Mouse (Mus musculus) layer of hippocampus, adult 2 months (tissue): Measurements from ENCODE around the gene Ubald2. TPM values are rescaled to one million over a fixed set of nuclear protein-coding genes. Genes with fewer than 3 reads are reported as not detected.

ENCODE experiments used
- DNase-seq, 2 experiments: peaks; one replicate each; pipeline ENCODE4 v3.0.0; 2022; ENCODE audit warnings: low spot score in 2 of 2
- H3K27ac ChIP-seq: fragments of 200-600 bp; 2 replicates; pipeline ENCODE4 v1.8.1; 2022
- H3K4me3 ChIP-seq: fragments of 200-600 bp; 2 replicates; pipeline ENCODE4 v1.8.1; 2022; ENCODE audit warnings: mild to moderate bottlenecking
- CTCF ChIP-seq: fragments of 200-600 bp; conservative IDR thresholded peaks from 2 replicates; pipeline ENCODE4 v1.8.1; 2022; ENCODE audit warnings: antibody characterized with exemption, mild to moderate bottlenecking, moderate library complexity
- long read RNA-seq, 2 experiments: library from polyadenylated mRNA; stranded (forward); transcript quantifications; one replicate each; pipeline ENCODE4 v2.0.0; 2021; ENCODE audit warnings: borderline mapping rate in 2 of 2
- total RNA-seq, 2 experiments: library from RNA; stranded (reverse); gene quantifications; 2 replicates each; pipeline ENCODE4 v1.2.3; 2021

The Ubald2 gene
- 10 to 100 TPM; 32.5 to 41.9 TPM for total RNA-seq
- long read RNA-seq, experiment 1, transcript Ubald2-201 (3 exons, 1,482 nt) = major isoform, 13 of 17 reads
- long read RNA-seq, experiment 1, partial matches to known transcripts = 0 of 17 reads
- long read RNA-seq, experiment 1, other reads (novel, unspliced or antisense) = 4 of 17 reads
- long read RNA-seq, experiment 2, transcript Ubald2-201 (3 exons, 1,482 nt) = major isoform, 11 of 19 reads
- long read RNA-seq, experiment 2, partial matches to known transcripts = 7 of 19 reads
- long read RNA-seq, experiment 2, other reads (novel, unspliced or antisense) = 0 of 19 reads

DNA sequence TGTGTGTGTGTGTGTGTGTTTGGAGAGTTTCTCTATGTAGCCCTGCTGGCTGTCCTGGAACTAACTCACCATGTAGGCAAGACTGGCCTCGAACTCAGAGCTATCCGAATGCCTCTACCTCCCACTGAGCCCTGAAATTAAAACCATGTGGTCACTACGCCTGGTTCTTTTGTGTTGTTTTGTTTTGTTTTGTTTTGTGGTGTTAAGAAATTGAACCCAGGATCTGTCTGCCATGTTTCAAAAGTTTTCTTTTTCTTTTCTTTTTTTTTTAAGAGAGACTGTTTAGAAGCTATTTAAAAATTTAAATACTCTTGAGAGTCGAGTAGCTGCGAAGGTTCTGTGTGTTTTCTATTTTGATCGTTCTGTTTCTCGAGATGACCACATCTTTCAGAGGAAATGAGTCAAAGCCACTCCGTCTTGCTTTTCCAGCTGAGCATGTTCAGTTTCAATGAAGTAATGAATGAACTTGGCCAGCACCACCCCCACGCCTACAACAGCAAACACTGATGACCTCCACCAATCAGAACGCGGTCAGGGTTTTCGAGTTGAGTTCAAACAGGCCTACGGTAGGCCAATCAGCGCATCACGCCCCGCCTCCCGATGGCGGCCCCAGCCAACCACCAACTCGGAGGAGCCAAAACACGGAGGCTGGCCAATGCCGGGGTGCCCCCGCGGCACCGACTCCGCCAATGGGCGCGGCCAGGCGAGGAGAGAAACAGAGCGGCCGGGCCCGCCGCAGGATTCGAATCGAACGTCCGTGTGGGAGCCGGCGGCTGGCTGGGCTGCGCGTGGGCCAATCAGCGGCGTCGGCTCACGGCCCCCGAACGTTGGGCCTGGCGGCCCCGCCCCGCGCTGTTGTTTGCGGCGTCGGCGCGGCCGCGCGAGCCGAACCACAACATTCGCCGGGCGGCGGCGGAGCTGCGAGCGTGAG is at the start of gene Ubald2:
TSS of gene Ubald2 (plus strand) at position 739 of the 931 bp plus-strand sequence.
- peak; percentile 98 to 99 for DNase-seq
- H3K4me3 ChIP-seq = peak within 1 kb of the TSS; percentile 89
- H3K27ac ChIP-seq = peak within 1 kb of the TSS; percentile 95
- TF ChIP-seq CTCF = no peak

DNA sequence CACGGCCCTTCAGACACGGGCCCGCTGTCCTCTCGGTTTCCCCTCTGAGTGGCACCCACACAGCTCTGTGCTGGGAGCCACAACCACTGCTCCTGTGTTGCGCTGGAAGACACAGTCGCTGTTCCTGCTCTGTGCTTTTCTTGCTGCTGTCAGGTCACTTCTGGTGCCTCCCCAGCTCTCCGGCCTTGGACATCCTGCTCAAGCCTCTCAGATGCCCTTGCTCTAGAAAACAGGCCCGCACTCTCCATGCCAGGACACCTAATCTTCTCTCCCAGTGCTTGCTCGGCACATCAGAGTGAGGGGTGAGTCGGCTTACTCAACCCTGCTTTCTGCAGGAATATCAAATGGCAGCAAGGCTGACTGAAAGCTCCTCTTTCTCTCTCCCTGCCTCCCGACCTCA is 49.7 kb upstream of the Ubald2 start:
- Histone ChIP-seq H3K27ac (no peak overlapping the region), H3K4me3 (no peak overlapping the region)
- DNase-seq = no peak
- no peak for TF ChIP-seq CTCF

DNA sequence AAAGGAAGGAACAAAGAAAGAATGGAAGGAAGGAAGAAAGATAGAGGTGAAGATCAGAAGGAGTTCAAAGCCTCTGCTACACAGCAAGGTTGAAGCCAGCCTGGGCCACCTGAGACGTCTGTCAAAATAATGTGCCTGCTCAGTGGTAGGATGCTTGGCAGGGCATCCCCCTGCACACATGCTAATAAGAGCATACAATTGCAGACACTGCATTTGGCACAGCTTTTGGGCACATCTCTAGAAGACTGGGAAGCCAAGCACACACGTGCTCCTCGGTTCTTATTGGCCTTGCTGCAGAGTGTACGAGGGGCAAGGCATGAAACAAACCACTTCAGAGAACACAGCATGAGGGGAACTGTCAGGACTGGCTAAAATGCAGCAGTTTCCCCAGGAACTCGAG is 47.9 kb upstream of the Ubald2 start:
- Histone ChIP-seq H3K27ac (no peak overlapping the region), H3K4me3 (no peak overlapping the region)
- no peak for TF ChIP-seq CTCF
- no peak for DNase-seq

DNA sequence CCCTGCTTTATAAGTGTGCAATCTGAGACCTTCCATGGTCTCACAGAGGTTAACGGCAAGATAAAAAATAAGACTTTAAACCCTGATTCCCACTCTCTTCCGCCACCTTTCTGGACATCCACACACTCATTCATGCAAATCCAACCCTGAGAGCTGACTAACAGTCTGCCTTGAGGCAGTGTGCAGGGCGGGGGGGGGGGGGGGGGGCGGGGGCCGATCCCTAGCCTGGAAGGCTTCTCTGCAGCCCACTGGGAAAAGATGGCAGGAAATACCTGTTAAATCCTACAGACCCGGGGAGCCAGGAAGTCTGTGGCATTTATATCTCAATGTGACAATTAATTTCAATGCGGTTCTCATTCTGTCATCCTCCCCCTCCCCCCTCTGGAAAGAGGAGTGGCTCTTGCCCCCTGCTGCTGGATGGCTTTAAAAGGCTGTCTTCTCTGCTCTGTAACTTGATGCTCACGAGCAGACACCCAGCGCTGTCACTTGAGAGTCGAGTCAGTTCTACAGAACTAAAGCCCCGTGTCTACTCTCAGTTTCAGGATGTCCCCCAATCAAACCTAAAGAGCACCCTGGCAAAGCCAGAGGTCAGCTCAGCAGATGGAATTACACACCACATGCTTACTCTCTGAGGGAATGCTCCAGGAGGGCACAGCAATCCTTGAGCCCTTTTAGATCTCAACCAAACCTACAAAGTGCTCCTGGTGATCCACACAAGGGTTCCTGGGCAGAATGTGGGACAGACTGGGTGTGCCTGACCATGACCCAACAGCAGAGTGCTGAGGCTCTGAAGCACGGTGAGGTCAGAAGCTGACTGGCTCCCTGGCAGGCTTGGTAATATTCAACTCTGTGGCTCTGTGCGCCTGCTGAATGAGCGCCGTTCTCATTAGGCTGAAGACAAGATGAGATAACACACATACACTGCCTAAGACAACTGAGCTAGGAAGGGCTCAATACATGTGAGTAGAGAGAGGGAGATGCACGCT is 46.5 kb upstream of the Ubald2 start:
- no peak for DNase-seq
- no peak overlapping the region for H3K27ac ChIP-seq
- H3K4me3 ChIP-seq = no peak overlapping the region
- TF ChIP-seq CTCF = no peak

DNA sequence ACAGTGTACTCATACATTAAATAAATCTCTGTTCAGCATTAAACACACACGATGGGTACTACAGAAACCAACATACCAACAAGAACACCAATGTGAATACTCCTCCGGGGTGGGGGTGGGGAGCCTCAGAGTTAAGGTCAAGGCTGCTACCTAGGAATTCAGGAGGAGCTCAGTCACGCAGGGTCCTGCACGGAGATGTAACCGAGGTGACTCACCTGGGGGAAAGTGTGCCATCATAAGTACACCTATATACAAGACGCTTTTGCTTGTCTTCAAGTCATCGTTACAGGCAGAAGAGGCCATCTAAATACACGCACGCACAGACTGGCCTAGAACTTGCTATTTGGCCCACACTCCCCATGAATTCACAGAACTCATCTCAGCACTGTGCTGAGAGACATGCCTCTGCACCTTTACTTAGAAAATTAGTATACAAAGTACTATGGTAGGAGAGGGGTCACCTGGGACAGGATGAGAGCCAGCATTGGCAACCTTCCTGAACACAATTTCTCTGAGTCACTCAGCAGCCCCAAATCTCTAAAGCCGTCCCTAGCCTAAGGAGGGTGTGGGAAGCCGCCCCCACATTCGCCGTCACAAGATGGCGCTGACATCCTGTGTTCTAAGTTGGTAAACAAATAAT is 44.9 kb upstream of the Ubald2 start:
- peak overlapping the region; percentile 53 for H3K27ac ChIP-seq

GRCm38 (mm10) chr11:116394769-116395168 is 39.1 kb upstream of the Ubald2 start:
- H3K27ac ChIP-seq = peak overlapping the region; percentile 43; the same call in 1 of the 2 replicates
- TF ChIP-seq CTCF = no peak
- H3K4me3 ChIP-seq = no peak overlapping the region
- no peak for DNase-seq

More for the DNA sequence above, 44.9 kb upstream of the Ubald2 start:
- peak; percentile 24 for TF ChIP-seq CTCF
- peak in 1 of 2 experiments; percentile 19 for DNase-seq
- H3K4me3 ChIP-seq = no peak overlapping the region

GRCm38 (mm10) chr11:116396276-116396933 is 37.5 kb upstream of the Ubald2 start:
- TF ChIP-seq CTCF = no peak
- Histone ChIP-seq H3K27ac (no peak overlapping the region), H3K4me3 (no peak overlapping the region)
- DNase-seq = no peak

- no peak overlapping the region for H3K4me3 ChIP-seq
- DNase-seq = no peak
- no peak for TF ChIP-seq CTCF
- H3K27ac ChIP-seq = no peak overlapping the region
These were observed 37.0 kb upstream of the Ubald2 start for GRCm38 (mm10) chr11:116396934-116397330.

- DNase-seq = no peak
- TF ChIP-seq CTCF = no peak
- no peak overlapping the region for H3K27ac ChIP-seq
- H3K4me3 ChIP-seq = no peak overlapping the region
These were observed 36.2 kb upstream of the Ubald2 start for GRCm38 (mm10) chr11:116397517-116398347.

GRCm38 (mm10) chr11:116398348-116398677 is 35.6 kb upstream of the Ubald2 start:
- no peak for DNase-seq
- TF ChIP-seq CTCF = no peak
- Histone ChIP-seq H3K4me3 (no peak overlapping the region), H3K27ac (no peak overlapping the region)

DNA sequence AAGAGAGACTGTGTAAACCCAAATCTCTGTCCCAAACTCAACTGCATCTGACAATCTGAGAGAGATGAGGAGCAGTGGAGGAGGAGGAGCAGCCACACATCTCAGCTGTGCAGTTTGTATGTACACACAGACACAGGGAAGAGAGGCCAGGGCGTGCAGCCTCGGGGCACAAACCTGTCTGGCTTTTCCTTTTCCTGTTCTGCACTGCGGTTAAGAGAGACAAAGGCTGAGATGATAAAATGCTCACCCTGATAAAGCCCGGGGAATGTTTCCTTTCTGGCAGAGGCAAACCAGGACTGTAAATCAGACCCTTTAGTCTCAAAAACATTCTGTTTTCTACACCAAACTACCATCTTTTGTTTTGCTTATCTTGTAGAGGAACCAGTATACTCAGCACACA is 33.3 kb upstream of the Ubald2 start:
- Histone ChIP-seq H3K4me3 (no peak overlapping the region), H3K27ac (no peak overlapping the region)
- TF ChIP-seq CTCF = no peak
- no peak for DNase-seq
